Mouse (Mus musculus): ENCODE measurements at regions not wholly inside any gene's neighbourhood (a gene's known extent, or its start where the extent isn't known, plus 50 kb on each side); places are given as distances from the start of the nearest gene placed in this dataset.

DNA sequence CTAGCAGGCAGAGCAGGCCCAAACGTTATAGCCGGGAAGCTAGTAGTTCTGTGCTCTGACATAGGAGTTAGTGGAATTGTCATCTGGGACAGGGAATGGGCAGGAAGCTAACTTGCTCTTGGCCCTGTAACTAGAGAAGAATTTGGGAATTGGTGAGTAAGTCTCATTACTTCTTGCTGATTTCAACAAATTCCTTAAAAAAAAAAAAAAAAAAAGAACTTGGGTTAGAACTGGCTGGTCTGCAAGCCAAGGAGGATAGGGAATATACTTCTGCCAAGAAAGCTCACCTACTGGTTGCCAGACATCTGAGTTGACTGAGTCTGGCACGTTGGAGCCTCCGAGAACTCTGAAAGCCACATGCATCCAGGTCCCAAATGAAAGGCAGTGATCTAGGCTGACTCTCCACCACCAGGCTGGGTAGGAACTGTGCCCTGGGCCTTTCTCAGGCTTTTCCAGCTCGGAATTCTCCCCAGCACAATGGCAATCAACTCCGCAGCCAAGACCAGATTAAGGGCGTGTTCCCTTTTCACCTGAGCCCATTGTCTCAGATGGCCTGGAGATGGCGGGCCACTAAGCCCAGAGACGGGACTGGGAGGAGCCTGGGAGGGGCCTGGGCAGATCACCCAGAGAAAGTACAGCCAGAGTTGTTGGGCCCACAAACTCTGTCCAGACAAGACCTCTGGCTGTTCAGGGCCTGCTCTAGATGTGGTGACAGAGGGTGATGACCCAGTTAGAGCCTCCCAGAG, 155.9 kb upstream of the Haao start:
- TF ChIP-seq CTCF (IDR thresholded peaks at IDR 0.05; ENCODE audit: extremely low read depth, insufficient read depth, low read length) (no peak), POLR2A (IDR thresholded peaks at IDR 0.05; ENCODE audit: extremely low read depth, insufficient read depth, low read length) (no peak)

All from cortical plate, adult 2 months (tissue).